Mouse (Mus musculus): ENCODE data around the gene Edem1. TPM values are rescaled to one million over a fixed set of nuclear protein-coding genes. Genes with fewer than 3 reads are reported as not detected.
"Not testable (repeated sequence)": the region's sequence is repeated elsewhere in the genome, so short reads cannot be mapped to it uniquely, and the experiment has no call there.

Gene Edem1
- polyA plus RNA-seq, 1 experiment = 64.3 TPM

GRCm38 (mm10) chr6:108852986-108853385 is 24.5 kb downstream of the Edem1 start:
- H3K4me1 ChIP-seq (ENCODE audit: control insufficient read depth, insufficient read depth, low read length) = no peaks in the 10 kb centered on the region
- H3K27me3 ChIP-seq (ENCODE audit: control insufficient read depth, insufficient read depth, low read length, poor library complexity, severe bottlenecking) = no peaks in the 10 kb centered on the region
- TF ChIP-seq POLR2A (IDR thresholded peaks at IDR 0.05; ENCODE audit: insufficient read depth, low read length) (no peak), EP300 (IDR thresholded peaks at IDR 0.05; ENCODE audit: insufficient read depth, low read depth, low read length) (no peak), CTCF (IDR thresholded peaks at IDR 0.05; ENCODE audit: low read depth, low read length) (no peak)
- H3K9ac ChIP-seq (ENCODE audit: low read depth, poor library complexity, severe bottlenecking) = no peak overlapping the region
- peaks cover 27% of the 10 kb centered on the region for H3K36me3 ChIP-seq (ENCODE audit: control insufficient read depth, insufficient read depth, low read length, poor library complexity, severe bottlenecking)
- no peaks in the 10 kb centered on the region for H3K9me3 ChIP-seq (replicated peaks; ENCODE audit: control insufficient read depth, insufficient read depth, low read length, poor library complexity, severe bottlenecking)
- H3K4me3 ChIP-seq (ENCODE audit: low read depth, low read length) = no peak overlapping the region
- H3K27ac ChIP-seq (ENCODE audit: insufficient read depth, low read length) = no peak overlapping the region

GRCm38 (mm10) chr6:108858583-108858982 is 30.1 kb downstream of the Edem1 start:
- Histone ChIP-seq H3K4me3 (ENCODE audit: low read depth, low read length) (no peak overlapping the region), H3K27ac (ENCODE audit: insufficient read depth, low read length) (no peak overlapping the region), H3K4me1 (ENCODE audit: control insufficient read depth, insufficient read depth, low read length) (no peaks in the 10 kb centered on the region), H3K36me3 (ENCODE audit: control insufficient read depth, insufficient read depth, low read length, poor library complexity, severe bottlenecking) (peaks cover 16% of the 10 kb centered on the region), H3K9ac (ENCODE audit: low read depth, poor library complexity, severe bottlenecking) (no peak overlapping the region), H3K27me3 (ENCODE audit: control insufficient read depth, insufficient read depth, low read length, poor library complexity, severe bottlenecking) (no peaks in the 10 kb centered on the region), H3K9me3 (replicated peaks; ENCODE audit: control insufficient read depth, insufficient read depth, low read length, poor library complexity, severe bottlenecking) (no peaks in the 10 kb centered on the region)
- TF ChIP-seq POLR2A (IDR thresholded peaks at IDR 0.05; ENCODE audit: insufficient read depth, low read length) = no peak
- TF ChIP-seq CTCF (IDR thresholded peaks at IDR 0.05; ENCODE audit: low read depth, low read length) = no peak
- no peak for TF ChIP-seq EP300 (IDR thresholded peaks at IDR 0.05; ENCODE audit: insufficient read depth, low read depth, low read length)

GRCm38 (mm10) chr6:108861226-108861625 is 32.8 kb downstream of the Edem1 start:
- H3K27ac ChIP-seq (ENCODE audit: insufficient read depth, low read length) = no peak overlapping the region
- TF ChIP-seq EP300 (IDR thresholded peaks at IDR 0.05; ENCODE audit: insufficient read depth, low read depth, low read length) (no peak), POLR2A (IDR thresholded peaks at IDR 0.05; ENCODE audit: insufficient read depth, low read length) (no peak), CTCF (IDR thresholded peaks at IDR 0.05; ENCODE audit: low read depth, low read length) (no peak)
- no peaks in the 10 kb centered on the region for H3K9me3 ChIP-seq (replicated peaks; ENCODE audit: control insufficient read depth, insufficient read depth, low read length, poor library complexity, severe bottlenecking)
- 0 out of 2 replicates have a peak, but pooled peaks cover 2% of the 10 kb centered on the region for H3K36me3 ChIP-seq (ENCODE audit: control insufficient read depth, insufficient read depth, low read length, poor library complexity, severe bottlenecking)
- no peaks in the 10 kb centered on the region for H3K27me3 ChIP-seq (ENCODE audit: control insufficient read depth, insufficient read depth, low read length, poor library complexity, severe bottlenecking)
- no peak overlapping the region for H3K9ac ChIP-seq (ENCODE audit: low read depth, poor library complexity, severe bottlenecking)
- no peaks in the 10 kb centered on the region for H3K4me1 ChIP-seq (ENCODE audit: control insufficient read depth, insufficient read depth, low read length)
- H3K4me3 ChIP-seq (ENCODE audit: low read depth, low read length) = no peak overlapping the region

- Histone ChIP-seq H3K4me1 (ENCODE audit: control insufficient read depth, insufficient read depth, low read length) (no peaks in the 10 kb centered on the region), H3K27ac (ENCODE audit: insufficient read depth, low read length) (no peak overlapping the region), H3K9ac (ENCODE audit: low read depth, poor library complexity, severe bottlenecking) (no peak overlapping the region), H3K9me3 (replicated peaks; ENCODE audit: control insufficient read depth, insufficient read depth, low read length, poor library complexity, severe bottlenecking) (no peaks in the 10 kb centered on the region), H3K4me3 (ENCODE audit: low read depth, low read length) (no peak overlapping the region), H3K36me3 (ENCODE audit: control insufficient read depth, insufficient read depth, low read length, poor library complexity, severe bottlenecking) (0 out of 2 replicates have a peak, but pooled peaks cover 2% of the 10 kb centered on the region), H3K27me3 (ENCODE audit: control insufficient read depth, insufficient read depth, low read length, poor library complexity, severe bottlenecking) (no peaks in the 10 kb centered on the region)
- TF ChIP-seq CTCF (IDR thresholded peaks at IDR 0.05; ENCODE audit: low read depth, low read length) (no peak), POLR2A (IDR thresholded peaks at IDR 0.05; ENCODE audit: insufficient read depth, low read length) (no peak), EP300 (IDR thresholded peaks at IDR 0.05; ENCODE audit: insufficient read depth, low read depth, low read length) (no peak)
Measured at GRCm38 (mm10) chr6:108862548-108862947, 34.1 kb downstream of the Edem1 start.

GRCm38 (mm10) chr6:108866317-108866716 is 37.9 kb downstream of the Edem1 start:
- Histone ChIP-seq H3K4me1 (ENCODE audit: control insufficient read depth, insufficient read depth, low read length) (peaks cover 1% of the 10 kb centered on the region), H3K27me3 (ENCODE audit: control insufficient read depth, insufficient read depth, low read length, poor library complexity, severe bottlenecking) (no peaks in the 10 kb centered on the region), H3K9ac (ENCODE audit: low read depth, poor library complexity, severe bottlenecking) (no peak overlapping the region), H3K9me3 (replicated peaks; ENCODE audit: control insufficient read depth, insufficient read depth, low read length, poor library complexity, severe bottlenecking) (0 out of 2 replicates have a peak, but pooled peaks cover 2% of the 10 kb centered on the region), H3K27ac (ENCODE audit: insufficient read depth, low read length) (no peak overlapping the region), H3K36me3 (ENCODE audit: control insufficient read depth, insufficient read depth, low read length, poor library complexity, severe bottlenecking) (no peaks in the 10 kb centered on the region), H3K4me3 (ENCODE audit: low read depth, low read length) (no peak overlapping the region)
- TF ChIP-seq CTCF (IDR thresholded peaks at IDR 0.05; ENCODE audit: low read depth, low read length) (no peak), EP300 (IDR thresholded peaks at IDR 0.05; ENCODE audit: insufficient read depth, low read depth, low read length) (no peak), POLR2A (IDR thresholded peaks at IDR 0.05; ENCODE audit: insufficient read depth, low read length) (no peak)

GRCm38 (mm10) chr6:108869031-108869430 is 40.6 kb downstream of the Edem1 start:
- not testable (repeated sequence) for H3K4me1 ChIP-seq (ENCODE audit: control insufficient read depth, insufficient read depth, low read length); H3K27me3 ChIP-seq (ENCODE audit: control insufficient read depth, insufficient read depth, low read length, poor library complexity, severe bottlenecking); H3K4me3 ChIP-seq (ENCODE audit: low read depth, low read length); H3K27ac ChIP-seq (ENCODE audit: insufficient read depth, low read length); H3K36me3 ChIP-seq (ENCODE audit: control insufficient read depth, insufficient read depth, low read length, poor library complexity, severe bottlenecking); H3K9ac ChIP-seq (ENCODE audit: low read depth, poor library complexity, severe bottlenecking); H3K9me3 ChIP-seq (replicated peaks; ENCODE audit: control insufficient read depth, insufficient read depth, low read length, poor library complexity, severe bottlenecking)

All from ES-Bruce4 (cell line).